Mouse (Mus musculus) erythroblast, embryonic 14.5 days (primary cell): ENCODE data around the gene Zzef1.

Experiments used
- GATA1 ChIP-seq: IDR thresholded peaks from 2 replicates; pipeline ENCODE4 v1.6.1; 2012; ENCODE audit warnings: low read length, inconsistent platforms, mixed read lengths
- TAL1 ChIP-seq: IDR thresholded peaks from 3 replicates; pipeline ENCODE4 v1.6.1; 2012; ENCODE audit warnings: low read length, inconsistent platforms, mixed read lengths

DNA sequence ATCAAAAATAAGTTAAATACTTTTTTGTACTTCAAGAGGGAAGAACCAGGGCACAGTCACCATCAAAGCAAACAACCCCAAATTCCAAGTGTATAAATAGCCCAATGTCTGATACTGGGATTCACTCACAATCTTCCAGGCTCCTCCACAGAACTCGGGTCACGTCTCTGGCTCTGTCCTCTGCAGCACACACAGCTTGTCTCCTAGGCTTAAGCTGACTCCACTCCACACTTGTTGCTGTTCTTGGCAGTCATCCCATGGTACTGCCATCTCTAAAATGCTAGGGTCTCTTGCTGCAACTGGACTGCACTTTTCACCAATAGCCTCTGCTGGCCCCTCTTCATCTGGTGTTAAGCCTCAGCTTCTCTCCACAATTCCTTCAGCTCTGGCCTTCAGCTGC is 60.7 kb downstream of the Zzef1 start:
- TF ChIP-seq GATA1, result no peak
- TF ChIP-seq TAL1, result no peak
